Mouse (Mus musculus) kidney, embryonic 15.5 days (tissue): ENCODE results near the gene Zfp13. TPM values are rescaled to one million over a fixed set of nuclear protein-coding genes. Genes with fewer than 3 reads are reported as not detected.
A peak's percentile ranks its signal among the peaks of the same experiment; 100 is the strongest.

ENCODE experiments used
- ATAC-seq: fragments of 200-750 bp; cut with Nextera tagmentation; replicated peaks from 2 replicates; pipeline ENCODE4 v1.8.0; 2017; ENCODE audit warnings: moderate TSS enrichment; ENCODE audit not compliant: low FRiP score
- H3K27ac ChIP-seq: fragments of 300-500 bp; sonication (generic); 2 replicates; pipeline ENCODE4 v1.5.1; 2015; ENCODE audit warnings: mild to moderate bottlenecking, inconsistent platforms
- H3K27me3 ChIP-seq: fragments of 300-500 bp; sonication (generic); 2 replicates; pipeline ENCODE4 v1.6.1; 2015; ENCODE audit warnings: inconsistent platforms
- H3K36me3 ChIP-seq: fragments of 300-500 bp; sonication (generic); 2 replicates; pipeline ENCODE4 v1.6.1; 2015; ENCODE audit warnings: inconsistent platforms
- H3K4me1 ChIP-seq: fragments of 300-500 bp; sonication (generic); 2 replicates; pipeline ENCODE4 v1.6.1; 2015; ENCODE audit warnings: inconsistent platforms
- H3K4me2 ChIP-seq: fragments of 300-500 bp; sonication (generic); 2 replicates; pipeline ENCODE4 v1.6.1; 2015; ENCODE audit warnings: moderate library complexity, mild to moderate bottlenecking, inconsistent platforms
- H3K4me3 ChIP-seq: fragments of 300-500 bp; sonication (generic); replicated peaks from 2 replicates; pipeline ENCODE4 v1.5.1; 2015; ENCODE audit warnings: mild to moderate bottlenecking, inconsistent platforms
- H3K9ac ChIP-seq: fragments of 300-500 bp; sonication (generic); 2 replicates; pipeline ENCODE4 v1.6.1; 2015; ENCODE audit warnings: mild to moderate bottlenecking, inconsistent platforms
- H3K9me3 ChIP-seq: fragments of 300-500 bp; sonication (generic); replicated peaks from 2 replicates; pipeline ENCODE4 v1.6.1; 2016; ENCODE audit warnings: inconsistent platforms
- WGBS: fragments of 180-500 bp; shearing (Covaris S2); methylation state at CpG from one replicate; pipeline ENCODE4 v1.1.7; 2015; ENCODE audit warnings: mixed read lengths; 5-methylcytosine and 5-hydroxymethylcytosine counted together
- polyA plus RNA-seq: library from polyadenylated mRNA; unstranded; fragments of >200 nt; fragmentation: Nextera tagmentation; extraction: Ambion mirVana; gene quantifications from 2 replicates; pipeline ENCODE4 v1.2.1, GENCODE M21; 2015

The Zfp13 gene
- polyA plus RNA-seq, 1 experiment from 2014 or later = 16.3 TPM

DNA sequence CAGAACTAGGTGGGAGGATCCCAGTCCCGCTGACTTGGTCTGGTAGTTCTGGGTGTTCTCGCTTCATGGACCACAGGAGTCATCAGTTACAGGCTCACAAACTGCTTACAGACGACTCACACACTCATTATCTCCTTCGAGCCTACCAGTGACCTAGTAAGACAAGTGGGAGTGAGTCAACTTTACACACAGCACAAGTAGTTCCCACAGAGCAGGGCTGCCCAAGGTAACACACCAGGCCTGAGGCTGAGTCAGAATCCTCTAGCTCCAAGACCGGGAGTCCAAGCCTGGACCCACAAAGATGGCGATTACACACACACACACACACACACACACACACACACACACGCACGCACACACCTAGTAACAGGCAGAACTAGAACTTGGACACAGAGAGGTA is 14.5 kb downstream of the Zfp13 start:
- H3K4me1 ChIP-seq = peaks cover 27% of the 10 kb centered on the region
- H3K27ac ChIP-seq = no peak overlapping the region
- 71% methylated on average over 8 of the region's 8 CpGs for whole genome bisulfite sequencing
- H3K36me3 ChIP-seq = peaks cover 36% of the 10 kb centered on the region
- no peak for ATAC-seq
- peak overlapping the region; percentile 88 for H3K4me2 ChIP-seq
- no peaks in the 10 kb centered on the region for H3K9me3 ChIP-seq
- peak overlapping the region; percentile 77 for H3K4me3 ChIP-seq
- peak overlapping the region; percentile 14; the same call in 1 of the 2 replicates for H3K9ac ChIP-seq
- H3K27me3 ChIP-seq = no peaks in the 10 kb centered on the region

DNA sequence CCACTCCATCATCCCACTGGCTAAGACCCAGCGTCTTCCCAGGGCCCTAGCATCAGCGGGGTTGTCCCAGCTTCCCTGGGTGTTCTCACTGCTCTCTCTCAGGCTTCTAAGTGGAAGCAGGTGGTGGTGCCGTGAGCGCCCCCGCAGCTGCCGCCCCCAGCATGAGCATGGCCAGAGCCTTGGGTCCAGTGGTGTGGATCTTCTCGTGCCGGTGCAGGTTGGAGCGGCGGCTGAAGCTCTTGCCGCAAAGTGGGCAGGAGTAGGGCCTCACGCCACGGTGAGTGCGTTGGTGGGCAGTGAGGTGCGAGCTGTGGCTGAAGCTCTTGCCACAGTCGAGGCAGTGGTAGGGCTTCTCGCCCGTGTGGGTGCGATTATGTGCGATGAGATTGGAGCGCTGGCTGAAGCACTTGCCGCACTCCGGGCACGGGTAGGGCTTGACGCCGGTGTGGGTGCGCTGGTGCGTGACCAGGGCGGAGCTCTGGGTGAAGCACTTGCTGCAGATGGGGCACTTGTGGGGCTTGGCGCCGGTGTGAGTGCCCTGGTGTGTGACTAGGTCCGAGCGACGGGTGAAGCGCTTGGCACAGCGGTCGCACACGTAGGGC is 23.2 kb downstream of the Zfp13 start:
- Histone ChIP-seq H3K9ac (no peak overlapping the region), H3K4me3 (no peak overlapping the region), H3K27me3 (no peaks in the 10 kb centered on the region), H3K36me3 (peaks cover 77% of the 10 kb centered on the region), H3K4me1 (no peaks in the 10 kb centered on the region), H3K27ac (no peak overlapping the region), H3K4me2 (no peak overlapping the region), H3K9me3 (0 out of 2 replicates have a peak, but pooled peaks cover 6% of the 10 kb centered on the region)
- ATAC-seq = no peak
- WGBS = 93% methylated on average over 38 of the region's 38 CpGs

DNA sequence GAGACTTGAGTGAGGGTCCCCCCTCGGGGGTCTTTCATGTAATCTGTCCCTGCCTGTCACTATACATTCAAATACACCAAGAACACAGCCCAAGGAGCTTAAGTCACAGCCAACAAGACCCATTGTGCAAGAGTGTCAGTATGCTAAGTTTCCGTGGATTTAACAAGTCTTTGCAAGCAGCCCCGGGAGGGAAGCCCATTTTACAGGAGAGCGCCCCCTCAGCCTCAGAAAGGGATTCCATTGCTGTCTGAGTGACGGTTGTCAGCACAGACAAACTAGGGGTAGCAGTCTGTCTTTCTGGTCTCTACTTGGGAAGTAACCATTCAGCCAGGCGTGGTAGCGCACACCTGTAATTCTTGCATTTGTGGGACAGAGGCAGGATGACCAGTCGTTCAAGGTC is 25.2 kb downstream of the Zfp13 start:
- 91% methylated on average over 8 of the region's 8 CpGs for WGBS
- no peak overlapping the region for H3K4me3 ChIP-seq
- H3K36me3 ChIP-seq = peaks cover 58% of the 10 kb centered on the region
- H3K9me3 ChIP-seq = 0 out of 2 replicates have a peak, but pooled peaks cover 6% of the 10 kb centered on the region
- no peak overlapping the region for H3K27ac ChIP-seq
- H3K4me2 ChIP-seq = no peak overlapping the region
- no peaks in the 10 kb centered on the region for H3K4me1 ChIP-seq
- no peaks in the 10 kb centered on the region for H3K27me3 ChIP-seq
- ATAC-seq = no peak
- H3K9ac ChIP-seq = no peak overlapping the region

DNA sequence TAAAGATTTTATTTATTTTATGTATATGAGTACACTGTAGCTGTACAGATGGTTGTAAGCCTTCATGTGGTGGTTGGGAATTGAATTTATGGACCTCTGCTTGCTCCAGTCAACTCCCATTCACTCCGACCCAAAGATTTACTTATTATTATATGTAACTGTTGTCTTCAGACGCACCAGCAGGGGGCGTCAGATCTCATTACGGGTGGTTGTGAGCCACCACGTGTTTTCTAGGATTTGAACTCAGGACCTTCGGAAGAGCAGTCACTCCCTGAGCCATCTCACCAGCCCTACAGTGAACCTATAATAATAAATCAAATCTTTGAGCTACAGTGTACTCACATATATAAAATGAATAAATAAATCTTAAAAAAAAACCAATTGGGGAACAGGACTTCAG is 27.2 kb downstream of the Zfp13 start:
- no peaks in the 10 kb centered on the region for H3K4me1 ChIP-seq
- no peak for ATAC-seq
- 0 out of 2 replicates have a peak, but pooled peaks cover 6% of the 10 kb centered on the region for H3K9me3 ChIP-seq
- H3K36me3 ChIP-seq = peaks cover 41% of the 10 kb centered on the region
- H3K9ac ChIP-seq = no peak overlapping the region
- no peak overlapping the region for H3K4me2 ChIP-seq
- no peaks in the 10 kb centered on the region for H3K27me3 ChIP-seq
- H3K27ac ChIP-seq = no peak overlapping the region
- 80% methylated on average over 6 of the region's 6 CpGs for WGBS
- H3K4me3 ChIP-seq = no peak overlapping the region

DNA sequence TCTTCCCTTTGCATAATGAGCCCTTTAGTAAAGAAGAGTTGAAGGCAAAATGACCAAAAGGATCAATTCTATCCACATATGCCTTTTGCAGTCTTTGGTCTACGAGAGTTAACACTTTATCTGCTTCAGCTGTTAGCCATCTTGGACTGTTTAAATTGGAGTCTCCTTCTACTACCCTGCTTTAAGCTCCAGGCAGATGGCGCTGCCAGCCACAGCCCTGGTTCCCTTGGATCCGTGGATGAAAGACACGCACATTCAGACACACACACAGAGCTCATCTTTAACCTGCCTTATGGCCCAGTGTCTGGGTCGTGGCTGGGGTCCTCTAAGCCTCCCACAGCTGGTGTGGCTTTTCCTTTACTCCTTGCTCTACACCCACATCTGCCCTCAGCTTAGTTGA is 28.2 kb downstream of the Zfp13 start:
- 28% methylated on average over 5 of the region's 5 CpGs for WGBS
- ATAC-seq = no peak

GRCm38 (mm10) chr17:23570017-23570416 is 29.3 kb downstream of the Zfp13 start:
- peaks cover 21% of the 10 kb centered on the region for H3K36me3 ChIP-seq
- H3K9me3 ChIP-seq = no peaks in the 10 kb centered on the region
- peaks cover 5% of the 10 kb centered on the region for H3K4me1 ChIP-seq
- no peak for ATAC-seq
- no peak overlapping the region for H3K9ac ChIP-seq
- no peak overlapping the region for H3K27ac ChIP-seq
- 44% methylated on average over 6 of the region's 6 CpGs for WGBS
- no peaks in the 10 kb centered on the region for H3K27me3 ChIP-seq
- H3K4me2 ChIP-seq = no peak overlapping the region
- no peak overlapping the region for H3K4me3 ChIP-seq

More for the DNA sequence above, 28.2 kb downstream of the Zfp13 start:
- H3K9ac ChIP-seq = no peak overlapping the region
- H3K4me3 ChIP-seq = no peak overlapping the region
- 0 out of 2 replicates have a peak, but pooled peaks cover 2% of the 10 kb centered on the region for H3K9me3 ChIP-seq
- peaks cover 32% of the 10 kb centered on the region for H3K36me3 ChIP-seq
- no peak overlapping the region for H3K4me2 ChIP-seq
- no peak overlapping the region for H3K27ac ChIP-seq
- H3K4me1 ChIP-seq = no peaks in the 10 kb centered on the region
- no peaks in the 10 kb centered on the region for H3K27me3 ChIP-seq

GRCm38 (mm10) chr17:23568370-23568769 is 30.9 kb downstream of the Zfp13 start:
- Histone ChIP-seq H3K4me1 (peaks cover 9% of the 10 kb centered on the region), H3K4me3 (no peak overlapping the region)
- WGBS = 42% methylated on average over 5 of the region's 5 CpGs

GRCm38 (mm10) chr17:23566787-23567186 is 32.5 kb downstream of the Zfp13 start:
- no peak overlapping the region for H3K4me3 ChIP-seq
- no peak overlapping the region for H3K27ac ChIP-seq
- 53% methylated on average over 5 of the region's 5 CpGs for WGBS

More at GRCm38 (mm10) chr17:23568370-23568769, 30.9 kb downstream of the Zfp13 start:
- Histone ChIP-seq H3K4me2 (no peak overlapping the region), H3K36me3 (peaks cover 4% of the 10 kb centered on the region), H3K27ac (no peak overlapping the region), H3K27me3 (no peaks in the 10 kb centered on the region), H3K9ac (no peak overlapping the region), H3K9me3 (no peaks in the 10 kb centered on the region)
- no peak for ATAC-seq

GRCm38 (mm10) chr17:23564368-23564715 is 34.9 kb downstream of the Zfp13 start:
- peak overlapping the region; percentile 70 for H3K4me2 ChIP-seq
- peak; percentile 84 for ATAC-seq
- peak overlapping the region; percentile 79 for H3K9ac ChIP-seq
- no peaks in the 10 kb centered on the region for H3K9me3 ChIP-seq
- peak overlapping the region; percentile 95 for H3K27ac ChIP-seq
- 2% methylated on average over 8 of the region's 8 CpGs for WGBS
- H3K4me1 ChIP-seq = peaks cover 16% of the 10 kb centered on the region
- no peaks in the 10 kb centered on the region for H3K27me3 ChIP-seq
- H3K36me3 ChIP-seq = peaks cover 23% of the 10 kb centered on the region
- peak overlapping the region; percentile 65 for H3K4me3 ChIP-seq

More at GRCm38 (mm10) chr17:23566787-23567186, 32.5 kb downstream of the Zfp13 start:
- no peak overlapping the region for H3K4me2 ChIP-seq
- ATAC-seq = no peak
- H3K4me1 ChIP-seq = peaks cover 16% of the 10 kb centered on the region
- no peaks in the 10 kb centered on the region for H3K27me3 ChIP-seq
- H3K9me3 ChIP-seq = no peaks in the 10 kb centered on the region
- no peak overlapping the region for H3K9ac ChIP-seq
- H3K36me3 ChIP-seq = 0 out of 2 replicates have a peak, but pooled peaks cover under 1% of the 10 kb centered on the region

DNA sequence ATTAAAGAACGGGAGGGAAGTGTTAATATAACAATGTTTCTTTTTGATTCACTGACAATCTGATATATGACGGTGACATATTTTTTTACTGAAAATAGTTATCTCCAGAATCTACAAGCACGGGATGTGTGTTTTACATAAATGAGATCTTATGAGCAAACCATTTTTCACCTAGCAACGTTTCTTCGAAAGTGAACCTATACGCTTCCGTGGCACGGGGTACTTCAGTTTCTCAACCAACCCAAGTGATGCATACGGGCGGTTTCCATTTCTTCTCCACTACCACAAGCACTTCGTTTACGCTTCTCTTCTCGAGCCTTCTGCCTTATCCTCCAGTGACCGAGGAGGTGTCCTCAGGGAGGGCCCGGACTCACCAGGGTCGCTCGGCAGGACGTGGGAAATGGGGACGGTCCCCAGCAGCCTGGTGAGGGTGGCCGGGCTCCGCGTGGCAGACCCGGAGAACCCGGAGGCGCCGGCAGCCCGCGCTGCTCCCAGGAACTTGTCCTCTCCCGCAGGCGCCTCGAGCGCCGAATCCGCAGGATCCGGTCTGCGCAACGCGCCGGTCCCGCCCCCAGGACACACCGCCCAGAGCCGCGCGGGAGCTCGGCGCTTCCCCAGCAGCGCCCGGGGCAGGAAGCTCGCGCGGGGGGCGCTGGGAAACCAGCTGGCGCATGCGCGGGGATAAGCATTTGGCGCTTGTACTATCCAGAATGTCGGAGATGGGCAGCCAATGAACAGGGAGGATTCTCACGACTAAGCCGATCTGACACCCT is 35.5 kb downstream of the Zfp13 start, which contains the start of gene Zfp213:
Gene Zfp213, minus strand, starts transcription at position 644 of the 773 bp plus-strand sequence.
- peak within 1 kb of the TSS; percentile 95 for H3K27ac ChIP-seq
- WGBS = under 1% methylated on average over 52 of the region's 59 CpGs
- H3K9ac ChIP-seq = peak within 1 kb of the TSS; percentile 79
- peaks cover 16% of the 10 kb centered on the region for H3K4me1 ChIP-seq
- no peaks in the 10 kb centered on the region for H3K9me3 ChIP-seq
- H3K27me3 ChIP-seq = no peaks in the 10 kb centered on the region
- H3K36me3 ChIP-seq = peaks cover 28% of the 10 kb centered on the region
- ATAC-seq = peak; percentile 97
- H3K4me3 ChIP-seq = peak within 1 kb of the TSS; percentile 65
- H3K4me2 ChIP-seq = peak within 1 kb of the TSS; percentile 70

GRCm38 (mm10) chr17:23559767-23560166 is 39.5 kb downstream of the Zfp13 start:
- Histone ChIP-seq H3K27me3 (no peaks in the 10 kb centered on the region), H3K4me3 (no peak overlapping the region), H3K4me2 (no peak overlapping the region), H3K9me3 (no peaks in the 10 kb centered on the region), H3K27ac (no peak overlapping the region), H3K4me1 (peaks cover 15% of the 10 kb centered on the region), H3K9ac (no peak overlapping the region), H3K36me3 (peaks cover 67% of the 10 kb centered on the region)
- WGBS = 64% methylated on average over 11 of the region's 11 CpGs
- no peak for ATAC-seq

GRCm38 (mm10) chr17:23555243-23555916 is 43.9 kb downstream of the Zfp13 start:
- 72% methylated on average over 7 of the region's 7 CpGs for WGBS
- Histone ChIP-seq H3K27ac (no peak overlapping the region), H3K9me3 (no peaks in the 10 kb centered on the region), H3K4me3 (no peak overlapping the region), H3K4me1 (peaks cover 14% of the 10 kb centered on the region), H3K27me3 (no peaks in the 10 kb centered on the region), H3K4me2 (no peak overlapping the region), H3K9ac (no peak overlapping the region), H3K36me3 (peaks cover 58% of the 10 kb centered on the region)
- no peak for ATAC-seq
